Mouse (Mus musculus) embryonic facial prominence, embryonic 13.5 days (tissue): ENCODE data around the gene Setd1a. TPM values are rescaled to one million over a fixed set of nuclear protein-coding genes. Genes with fewer than 3 reads are reported as not detected.

ENCODE experiments used
- ATAC-seq: fragments of 200-750 bp; cut with Nextera tagmentation; 2 replicates; pipeline ENCODE4 v1.8.0; 2017; ENCODE audit warnings: low read depth; ENCODE audit not compliant: insufficient number of reproducible peaks, insufficient read depth, low FRiP score, low TSS enrichment
- H3K27ac ChIP-seq: fragments of 300-500 bp; sonication (generic); 2 replicates; pipeline ENCODE4 v1.5.1; 2015; ENCODE audit warnings: moderate library complexity, mild to moderate bottlenecking, inconsistent platforms
- H3K27me3 ChIP-seq: fragments of 300-500 bp; sonication (generic); 2 replicates; pipeline ENCODE4 v1.6.1; 2015; ENCODE audit warnings: mild to moderate bottlenecking, inconsistent platforms
- H3K36me3 ChIP-seq: fragments of 300-500 bp; sonication (generic); 2 replicates; pipeline ENCODE4 v1.6.1; 2015; ENCODE audit warnings: mild to moderate bottlenecking, inconsistent platforms
- H3K4me1 ChIP-seq: fragments of 300-500 bp; sonication (generic); 2 replicates; pipeline ENCODE4 v1.6.1; 2015; ENCODE audit warnings: inconsistent platforms
- H3K4me2 ChIP-seq: fragments of 300-500 bp; sonication (generic); 2 replicates; pipeline ENCODE4 v1.6.1; 2015; ENCODE audit warnings: moderate library complexity, mild to moderate bottlenecking, inconsistent platforms
- H3K4me3 ChIP-seq: fragments of 300-500 bp; sonication (generic); 2 replicates; pipeline ENCODE4 v1.5.1; 2015; ENCODE audit warnings: mild to moderate bottlenecking, inconsistent platforms
- H3K9ac ChIP-seq: fragments of 300-500 bp; sonication (generic); 2 replicates; pipeline ENCODE4 v1.6.1; 2015; ENCODE audit warnings: mild to moderate bottlenecking, inconsistent platforms
- H3K9me3 ChIP-seq: fragments of 300-500 bp; sonication (generic); 2 replicates; pipeline ENCODE4 v1.6.1; 2016; ENCODE audit warnings: inconsistent platforms
- WGBS: fragments of 180-500 bp; shearing (Covaris S2); methylation state at CpG from one replicate; pipeline ENCODE4 v1.1.7; 2015; ENCODE audit warnings: mixed read lengths; 5-methylcytosine and 5-hydroxymethylcytosine counted together
- polyA plus RNA-seq: library from polyadenylated mRNA; unstranded; fragments of >200 nt; fragmentation: Nextera tagmentation; extraction: Ambion mirVana; gene quantifications from 2 replicates; pipeline ENCODE4 v1.2.1, GENCODE M21; 2015

Setd1a gene
- polyA plus RNA-seq, 1 experiment from 2014 or later = 33.2 TPM

DNA sequence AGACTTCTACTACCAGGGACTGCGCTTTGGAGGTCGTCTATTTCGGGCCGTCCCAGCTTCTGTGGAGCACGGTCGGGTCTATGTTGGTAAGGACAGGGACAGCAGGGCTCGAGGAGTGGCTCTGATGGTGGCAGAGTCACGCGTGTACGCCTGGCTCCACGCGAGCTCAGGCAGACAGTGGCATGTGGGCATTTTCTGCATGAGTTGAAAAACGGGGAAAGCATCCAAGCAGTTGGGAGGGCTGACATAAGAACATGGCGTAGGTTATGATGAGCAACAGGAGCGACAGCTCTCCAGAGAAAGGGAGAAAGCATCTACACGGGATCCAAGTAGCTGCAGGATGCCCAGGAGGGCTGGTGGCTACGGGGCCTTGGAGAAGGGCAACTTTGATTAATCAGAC lies 25.8 kb downstream of the Setd1a start:
- 91% methylated on average over 17 of the region's 17 CpGs for WGBS

DNA sequence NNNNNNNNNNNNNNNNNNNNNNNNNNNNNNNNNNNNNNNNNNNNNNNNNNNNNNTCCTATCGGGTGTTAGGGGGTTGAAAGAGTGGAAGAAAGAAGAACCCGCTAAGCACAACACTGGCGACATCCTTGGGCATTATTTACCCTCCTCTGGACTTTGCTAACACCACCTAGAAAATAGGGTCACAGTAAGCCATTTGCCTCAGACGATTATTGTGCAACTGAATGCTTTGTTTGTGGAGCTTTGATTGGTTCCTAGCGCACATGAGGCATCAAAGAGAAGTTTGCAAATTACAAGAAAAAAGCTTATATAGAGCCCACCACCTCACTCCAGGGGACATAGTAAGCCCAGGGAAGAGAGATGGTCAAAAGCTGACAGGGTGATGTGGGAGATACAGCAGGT lies 32.4 kb downstream of the Setd1a start:
- ATAC-seq = no peak
- no peak overlapping the region for H3K27ac ChIP-seq
- no peak overlapping the region for H3K4me2 ChIP-seq
- H3K36me3 ChIP-seq = peaks cover 67% of the 10 kb centered on the region
- no peak overlapping the region for H3K9ac ChIP-seq
- no peaks in the 10 kb centered on the region for H3K4me1 ChIP-seq
- WGBS = 80% methylated on average over 5 of the region's 5 CpGs
- no peak overlapping the region for H3K4me3 ChIP-seq
- no peaks in the 10 kb centered on the region for H3K9me3 ChIP-seq
- no peaks in the 10 kb centered on the region for H3K27me3 ChIP-seq

More for the DNA sequence above, 25.8 kb downstream of the Setd1a start:
- Histone ChIP-seq H3K4me2 (no peak overlapping the region), H3K9me3 (no peaks in the 10 kb centered on the region), H3K36me3 (peaks cover 72% of the 10 kb centered on the region), H3K9ac (no peak overlapping the region), H3K27me3 (no peaks in the 10 kb centered on the region), H3K4me1 (peaks cover 12% of the 10 kb centered on the region; the same call in 1 of the 2 replicates), H3K4me3 (no peak overlapping the region), H3K27ac (no peak overlapping the region)
- ATAC-seq = no peak

- H3K4me3 ChIP-seq = no peak overlapping the region
- no peaks in the 10 kb centered on the region for H3K4me1 ChIP-seq
- H3K9ac ChIP-seq = no peak overlapping the region
- no peaks in the 10 kb centered on the region for H3K27me3 ChIP-seq
- H3K9me3 ChIP-seq = no peaks in the 10 kb centered on the region
- H3K36me3 ChIP-seq = peaks cover 69% of the 10 kb centered on the region
- no peak overlapping the region for H3K27ac ChIP-seq
- H3K4me2 ChIP-seq = no peak overlapping the region
- 89% methylated on average over 1 of the region's 1 CpGs for WGBS
- ATAC-seq = no peak
Observed at GRCm38 (mm10) chr7:127809846-127810245, 33.4 kb downstream of the Setd1a start.

DNA sequence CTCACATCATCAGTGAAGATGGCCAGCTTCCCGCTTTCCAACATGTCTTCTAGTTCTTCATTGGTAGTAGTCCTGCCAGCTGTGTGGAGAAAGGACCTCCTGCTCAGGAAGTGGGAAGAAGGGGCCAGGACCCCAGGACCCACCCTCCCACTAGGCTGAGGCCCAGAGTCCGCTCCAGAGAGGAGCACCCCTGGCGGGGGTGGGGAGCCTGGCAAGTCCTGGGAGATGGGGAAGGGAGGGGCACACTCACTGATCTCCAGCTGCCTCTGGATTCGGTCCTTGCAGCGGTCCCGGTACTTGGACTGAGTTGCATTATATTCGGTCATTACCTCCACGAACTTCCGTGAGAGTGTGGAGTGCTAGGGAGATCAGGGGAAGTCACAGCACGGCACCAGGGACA lies 34.2 kb downstream of the Setd1a start:
- WGBS = 82% methylated on average over 10 of the region's 10 CpGs
- peaks cover 70% of the 10 kb centered on the region for H3K36me3 ChIP-seq
- no peak overlapping the region for H3K9ac ChIP-seq

DNA sequence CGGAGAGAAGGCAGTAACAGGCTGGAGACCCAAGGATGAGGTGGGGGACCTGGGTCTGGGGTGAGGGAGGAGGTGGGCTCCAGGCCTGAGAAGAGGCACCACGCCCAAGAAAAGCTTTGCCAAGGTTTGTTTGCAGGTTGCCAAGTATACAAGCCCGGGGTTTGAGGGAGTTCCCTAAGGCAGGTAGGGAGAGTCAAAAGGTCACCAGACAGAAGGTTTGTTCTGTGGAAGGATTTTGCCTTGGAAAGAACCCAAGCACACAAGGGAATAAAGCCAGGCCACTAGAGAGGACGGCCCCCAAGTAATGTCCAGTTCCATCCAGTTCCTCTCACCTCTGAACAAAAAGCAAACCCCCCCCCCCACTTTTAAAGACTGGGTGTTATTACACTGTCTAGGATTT lies 34.8 kb downstream of the Setd1a start:
- WGBS = 78% methylated on average over 4 of the region's 4 CpGs
- ATAC-seq = no peak
- peaks cover 70% of the 10 kb centered on the region for H3K36me3 ChIP-seq
- no peaks in the 10 kb centered on the region for H3K27me3 ChIP-seq
- peaks cover 5% of the 10 kb centered on the region for H3K4me1 ChIP-seq
- no peak overlapping the region for H3K4me2 ChIP-seq
- no peaks in the 10 kb centered on the region for H3K9me3 ChIP-seq
- no peak overlapping the region for H3K9ac ChIP-seq
- no peak overlapping the region for H3K4me3 ChIP-seq
- H3K27ac ChIP-seq = no peak overlapping the region

More for the DNA sequence above, 34.2 kb downstream of the Setd1a start:
- no peaks in the 10 kb centered on the region for H3K4me1 ChIP-seq
- H3K4me2 ChIP-seq = no peak overlapping the region
- ATAC-seq = no peak
- no peak overlapping the region for H3K27ac ChIP-seq
- no peaks in the 10 kb centered on the region for H3K9me3 ChIP-seq
- no peak overlapping the region for H3K4me3 ChIP-seq
- no peaks in the 10 kb centered on the region for H3K27me3 ChIP-seq

DNA sequence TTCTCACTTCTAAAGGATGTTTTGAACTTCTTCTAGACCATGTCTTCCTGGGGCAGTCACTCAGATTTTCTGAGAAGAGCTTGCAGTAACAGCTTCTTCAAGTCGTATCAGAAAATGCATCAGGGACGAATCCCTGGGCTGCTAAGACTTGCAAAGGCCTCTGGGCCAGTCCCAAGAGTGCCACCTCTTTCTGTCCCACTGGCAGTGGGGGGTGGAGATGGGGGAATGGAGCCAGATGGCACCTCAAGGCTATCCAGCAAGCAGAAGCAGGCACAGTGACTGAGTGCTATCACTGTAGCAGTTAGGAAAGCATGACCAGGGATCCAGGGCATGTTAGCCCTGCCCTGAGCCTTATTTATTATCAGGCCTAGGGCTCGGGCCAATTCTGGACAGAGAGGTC lies 35.8 kb downstream of the Setd1a start:
- Histone ChIP-seq H3K4me2 (no peak overlapping the region), H3K27ac (no peak overlapping the region), H3K9me3 (no peaks in the 10 kb centered on the region), H3K9ac (no peak overlapping the region), H3K36me3 (peaks cover 64% of the 10 kb centered on the region), H3K4me1 (peaks cover 6% of the 10 kb centered on the region), H3K4me3 (no peak overlapping the region), H3K27me3 (no peaks in the 10 kb centered on the region)
- ATAC-seq = no peak
- WGBS = 77% methylated on average over 3 of the region's 3 CpGs

DNA sequence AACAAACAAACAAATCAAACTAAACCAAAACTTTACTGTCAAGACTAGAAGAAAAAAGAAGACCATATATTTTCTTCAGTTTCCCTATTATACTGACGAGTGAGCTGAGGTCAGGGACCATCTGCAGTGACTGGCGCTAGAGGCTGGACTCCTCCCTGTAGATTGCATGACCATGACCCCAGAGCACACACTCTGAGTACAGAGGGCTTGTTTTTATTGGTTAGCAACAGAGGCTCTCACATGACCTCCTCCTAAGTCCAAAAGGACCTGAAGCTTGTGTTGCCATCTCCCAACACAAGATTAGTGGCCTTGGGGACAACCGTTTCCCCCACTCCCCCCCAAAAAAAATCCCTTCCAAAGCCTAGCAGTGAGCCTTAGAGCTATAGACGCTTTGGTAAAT lies 37.4 kb downstream of the Setd1a start:
- H3K27me3 ChIP-seq = no peaks in the 10 kb centered on the region
- H3K36me3 ChIP-seq = peaks cover 54% of the 10 kb centered on the region
- peaks cover 6% of the 10 kb centered on the region for H3K4me1 ChIP-seq
- no peak overlapping the region for H3K9ac ChIP-seq
- no peak overlapping the region for H3K4me3 ChIP-seq
- WGBS = 84% methylated on average over 4 of the region's 4 CpGs
- no peaks in the 10 kb centered on the region for H3K9me3 ChIP-seq
- no peak for ATAC-seq
- no peak overlapping the region for H3K4me2 ChIP-seq
- H3K27ac ChIP-seq = no peak overlapping the region

DNA sequence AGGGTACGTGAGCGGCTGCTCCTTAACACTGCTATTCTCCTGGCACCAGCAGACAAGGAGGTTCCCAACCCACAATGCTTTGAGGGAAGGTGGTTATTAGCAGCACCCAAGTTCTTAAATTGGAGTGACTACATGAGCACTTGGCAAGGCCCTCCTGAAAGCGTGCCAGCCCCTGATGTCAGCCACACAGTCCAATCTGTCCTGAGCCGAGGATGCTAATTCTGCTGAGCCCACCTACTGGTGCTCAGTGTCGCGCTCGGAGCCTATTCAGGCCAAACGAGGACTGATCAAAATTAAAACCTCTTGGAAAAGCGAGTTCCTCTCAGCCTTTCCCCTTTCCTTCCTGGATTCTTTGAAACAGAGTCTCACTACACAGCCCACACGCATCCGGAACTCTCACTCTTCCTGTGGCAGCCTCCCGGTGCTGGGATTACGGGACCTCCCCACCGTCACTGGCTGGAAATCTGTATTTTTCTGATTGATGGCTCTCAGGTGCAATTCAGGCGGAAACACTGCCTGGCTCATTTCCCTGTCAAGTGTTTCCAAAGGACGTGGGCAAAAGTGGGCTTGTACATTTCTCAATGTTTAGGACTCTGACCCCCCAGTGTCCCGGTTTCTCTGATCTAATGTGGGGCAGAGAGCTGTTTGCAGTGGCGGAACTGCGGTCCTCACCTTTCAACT lies 37.9 kb downstream of the Setd1a start:
- ATAC-seq = no peak
- H3K4me1 ChIP-seq = peaks cover 6% of the 10 kb centered on the region
- no peaks in the 10 kb centered on the region for H3K27me3 ChIP-seq
- H3K27ac ChIP-seq = no peak overlapping the region
- H3K9ac ChIP-seq = no peak overlapping the region
- H3K4me2 ChIP-seq = no peak overlapping the region
- no peaks in the 10 kb centered on the region for H3K9me3 ChIP-seq
- peaks cover 50% of the 10 kb centered on the region for H3K36me3 ChIP-seq
- no peak overlapping the region for H3K4me3 ChIP-seq
- WGBS = 89% methylated on average over 19 of the region's 19 CpGs

DNA sequence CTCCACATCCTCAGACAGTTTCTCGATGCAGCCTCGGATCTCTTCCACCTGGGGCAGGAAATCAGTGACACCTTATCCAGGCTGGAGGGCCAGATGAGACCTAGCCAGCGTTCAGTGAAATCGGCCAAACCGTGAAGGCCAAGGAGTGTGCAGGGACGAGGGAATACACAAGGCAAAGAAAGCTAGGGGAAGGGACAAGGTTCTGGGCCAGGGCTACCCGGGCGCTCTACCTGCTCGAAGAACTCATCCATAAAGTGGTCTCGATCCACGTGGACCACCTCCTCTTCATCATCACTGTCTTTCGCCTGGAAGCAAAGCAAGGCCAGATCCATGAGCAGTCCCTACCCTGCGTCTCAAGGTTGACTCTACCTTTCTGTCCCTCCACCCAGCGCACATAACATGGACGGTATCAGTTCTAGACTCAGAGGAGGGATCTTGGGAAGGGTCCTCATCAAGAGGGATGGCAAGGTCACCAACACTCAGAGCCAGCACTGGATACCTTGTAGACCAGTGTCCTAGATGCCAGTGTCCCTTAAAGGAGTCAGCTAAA lies 38.7 kb downstream of the Setd1a start:
- Histone ChIP-seq H3K9me3 (no peaks in the 10 kb centered on the region), H3K4me1 (peaks cover 6% of the 10 kb centered on the region), H3K27me3 (no peaks in the 10 kb centered on the region), H3K4me3 (no peak overlapping the region), H3K27ac (no peak overlapping the region), H3K9ac (peak overlapping the region; percentile 41; the same call in 1 of the 2 replicates), H3K4me2 (no peak overlapping the region), H3K36me3 (peaks cover 42% of the 10 kb centered on the region)
- no peak for ATAC-seq
- 93% methylated on average over 15 of the region's 15 CpGs for WGBS

DNA sequence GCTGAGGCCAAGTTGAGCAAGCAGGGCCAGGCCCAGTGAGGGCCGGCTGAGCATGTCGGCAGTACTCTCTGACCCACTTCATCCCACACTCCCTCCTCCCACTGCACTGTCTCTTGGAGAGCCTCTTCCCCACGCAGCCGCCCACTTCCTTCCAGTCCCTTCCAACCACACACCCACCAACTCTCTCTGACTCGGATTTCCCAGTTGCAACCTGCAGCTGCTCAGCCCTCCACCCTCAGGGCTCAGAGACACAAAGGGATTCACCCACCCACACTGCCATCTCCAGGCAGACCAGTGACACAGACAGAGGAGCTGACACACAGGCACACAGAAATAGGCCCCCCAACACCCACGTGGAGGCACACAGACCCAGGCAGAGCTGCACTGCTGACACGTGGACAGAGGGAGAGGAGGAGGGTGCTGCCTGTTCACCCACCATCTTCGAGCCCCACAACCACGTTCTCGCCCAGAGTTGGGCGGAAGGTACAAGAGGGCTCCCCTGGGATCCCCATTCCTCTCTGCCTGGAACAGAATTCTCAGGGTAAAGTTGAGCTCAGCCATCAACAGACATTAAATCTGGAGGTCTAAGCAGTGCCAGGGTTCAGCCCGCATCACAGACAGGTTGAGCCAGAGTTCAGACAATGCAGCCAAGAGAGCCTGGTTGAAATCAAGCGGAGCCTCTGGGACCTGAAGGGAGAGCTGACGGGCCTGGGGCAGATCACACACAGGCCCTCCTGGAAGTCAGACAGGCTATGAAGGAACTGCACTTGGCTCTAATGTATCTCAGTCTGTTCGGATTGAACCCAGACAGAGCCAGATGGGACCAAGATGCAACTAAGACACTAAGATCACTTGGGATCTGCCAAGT lies 39.7 kb downstream of the Setd1a start:
- Histone ChIP-seq H3K4me2 (no peak overlapping the region), H3K36me3 (peaks cover 32% of the 10 kb centered on the region), H3K27me3 (no peaks in the 10 kb centered on the region), H3K4me1 (peaks cover 6% of the 10 kb centered on the region), H3K27ac (0 out of 2 replicates have a peak overlapping the region, but pooled peaks have one; percentile 8), H3K4me3 (no peak overlapping the region), H3K9me3 (no peaks in the 10 kb centered on the region), H3K9ac (peak overlapping the region; percentile 41)
- 52% methylated on average over 15 of the region's 15 CpGs for WGBS
- no peak for ATAC-seq

- no peak for ATAC-seq
- no peaks in the 10 kb centered on the region for H3K9me3 ChIP-seq
- H3K4me2 ChIP-seq = no peak overlapping the region
- no peak overlapping the region for H3K9ac ChIP-seq
- 83% methylated on average over 7 of the region's 7 CpGs for WGBS
- no peak overlapping the region for H3K27ac ChIP-seq
- H3K27me3 ChIP-seq = no peaks in the 10 kb centered on the region
- no peak overlapping the region for H3K4me3 ChIP-seq
- peaks cover 28% of the 10 kb centered on the region for H3K36me3 ChIP-seq
- H3K4me1 ChIP-seq = peaks cover 9% of the 10 kb centered on the region
Observed at GRCm38 (mm10) chr7:127817053-127817452, 40.6 kb downstream of the Setd1a start.
